19 mouse cellular contexts compared by ENCODE assay signal in the genomic region with DNA sequence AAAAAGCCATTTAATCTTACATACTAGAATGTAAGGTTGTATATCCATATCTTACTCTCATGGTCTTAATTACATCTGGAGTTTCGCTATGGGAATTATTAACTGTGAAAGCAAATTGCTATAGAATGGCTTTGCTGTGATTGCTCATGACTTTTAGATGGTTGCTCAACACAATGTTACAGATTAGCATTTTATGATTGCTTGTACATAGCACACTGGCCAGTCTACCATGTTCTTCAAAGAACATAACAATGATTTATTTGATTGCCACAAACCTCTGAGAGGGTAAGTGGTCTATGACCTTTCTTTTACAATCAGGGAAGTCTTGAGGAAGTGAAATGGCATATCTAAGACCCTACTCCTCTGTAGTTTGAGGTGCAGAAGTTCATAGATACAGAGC. TPM values are rescaled to one million over a fixed set of nuclear protein-coding genes. Genes with fewer than 3 reads are reported as not detected.
A peak's percentile ranks its signal among the peaks of the same experiment; 100 is the strongest.
DNase-seq lines count a peak whose midpoint lies in the region; ATAC-seq and TF ChIP-seq lines count a peak whose summit lies in the region.
"Had no signal": no experiment of that assay in that cellular context is flagged by ENCODE, and none has a peak within 500 bp of the region (broad histone marks: within the 10 kb centered on the region; RNA-seq: fewer than 3 reads in every experiment).

No protein-coding gene starts in this region.

- H3K4me3 ChIP-seq in intestine, embryonic 15.5 days (replicated peaks) = no peak overlapping the region
- H3K4me3 ChIP-seq in intestine, postnatal 0 days (ENCODE audit: low read depth, low read length) = no peak overlapping the region
- no peak overlapping the region for H3K4me3 ChIP-seq in intestine, embryonic 16.5 days (ENCODE audit: low read length)

- H3K36me3 ChIP-seq in intestine, embryonic 15.5 days = no peaks in the 10 kb centered on the region
- H3K36me3 ChIP-seq in intestine, postnatal 0 days (ENCODE audit: control insufficient read depth, insufficient read depth) = no peaks in the 10 kb centered on the region
- no peaks in the 10 kb centered on the region for H3K36me3 ChIP-seq in intestine, embryonic 16.5 days (ENCODE audit: control insufficient read depth, insufficient read depth, low read length)
- H3K36me3 ChIP-seq: G1E had no signal

- DNase-seq in spleen, adult 12 weeks (ENCODE audit: low spot score) = no peak
- DNase-seq: adrenal gland, adult 2 months; adrenal gland, adult 8-10 months; adrenal gland, postnatal 10 days; adrenal gland, postnatal 14 days; adrenal gland, postnatal 25 days; adrenal gland, postnatal 36 days; B cell, adult 2 months; cerebellum, adult 11 months; cerebellum, adult 11-12 months; cerebellum, adult 18-20 months had no signal

- no peaks in the 10 kb centered on the region for H3K4me1 ChIP-seq in intestine, embryonic 15.5 days (replicated peaks)
- no peaks in the 10 kb centered on the region for H3K4me1 ChIP-seq in intestine, postnatal 0 days (replicated peaks; ENCODE audit: control insufficient read depth, insufficient read depth, low read length)
- H3K4me1 ChIP-seq in intestine, embryonic 16.5 days (ENCODE audit: control insufficient read depth, insufficient read depth, low read length) = no peaks in the 10 kb centered on the region

- 72% methylated on average over 1 of the region's 1 CpGs for WGBS in intestine, embryonic 15.5 days
- 53% methylated on average over 1 of the region's 1 CpGs for WGBS in intestine, postnatal 0 days
- 66% methylated on average over 1 of the region's 1 CpGs for WGBS in intestine, embryonic 16.5 days

- no peaks in the 10 kb centered on the region for H3K27me3 ChIP-seq in intestine, embryonic 15.5 days (replicated peaks)
- H3K27me3 ChIP-seq in intestine, postnatal 0 days (replicated peaks; ENCODE audit: control insufficient read depth, insufficient read depth, low read length) = no peaks in the 10 kb centered on the region
- H3K27me3 ChIP-seq in intestine, embryonic 16.5 days (replicated peaks; ENCODE audit: control insufficient read depth, insufficient read depth, low read length) = no peaks in the 10 kb centered on the region
- H3K27me3 ChIP-seq: CH12.LX had no signal

- no peak overlapping the region for H3K4me2 ChIP-seq in intestine, embryonic 15.5 days (replicated peaks)
- H3K4me2 ChIP-seq in intestine, postnatal 0 days (replicated peaks; ENCODE audit: low read depth) = no peak overlapping the region
- no peak overlapping the region for H3K4me2 ChIP-seq in intestine, embryonic 16.5 days (ENCODE audit: low read depth, low read length)

- no peak for TF ChIP-seq CTCF in intestine, postnatal 0 days (IDR thresholded peaks at IDR 0.05; ENCODE audit: low read depth)

- ATAC-seq in intestine, embryonic 15.5 days = peak; percentile 55
- ATAC-seq in intestine, postnatal 0 days = no peak
- ATAC-seq in intestine, embryonic 16.5 days = peak; percentile 80
- ATAC-seq: activated CD4-positive, CD25-positive, alpha-beta regulatory T cell, adult 4 months; CD4-positive, CD25-positive, alpha-beta regulatory T cell, adult 4 months; Patski had no signal

- H3K9me3 ChIP-seq in intestine, embryonic 15.5 days = no peaks in the 10 kb centered on the region
- no peaks in the 10 kb centered on the region for H3K9me3 ChIP-seq in intestine, postnatal 0 days (ENCODE audit: control insufficient read depth)
- H3K9me3 ChIP-seq in intestine, embryonic 16.5 days (ENCODE audit: control insufficient read depth, low read length) = no peaks in the 10 kb centered on the region
- H3K9me3 ChIP-seq: G1E had no signal

- H3K27ac ChIP-seq in intestine, embryonic 15.5 days = no peak overlapping the region
- no peak overlapping the region for H3K27ac ChIP-seq in intestine, postnatal 0 days (ENCODE audit: low read depth, low read length)
- H3K27ac ChIP-seq in intestine, embryonic 16.5 days (ENCODE audit: low read length) = no peak overlapping the region

- H3K9ac ChIP-seq in intestine, embryonic 15.5 days = no peak overlapping the region
- no peak overlapping the region for H3K9ac ChIP-seq in intestine, postnatal 0 days (ENCODE audit: low read depth, low read length)
- no peak overlapping the region for H3K9ac ChIP-seq in intestine, embryonic 16.5 days (ENCODE audit: low read depth, low read length)

RNA-seq across cellular contexts. Expression of gene Col4a6, which starts 25.9 kb away (rescaled TPM):
- 3.0 and 3.4 TPM in 2 replicates for polyA plus RNA-seq in intestine, embryonic 15.5 days (2015; fragmentation: Nextera tagmentation; extraction: Ambion mirVana)
- polyA plus RNA-seq in intestine, postnatal 0 days (2015; fragmentation: Nextera tagmentation; extraction: Ambion mirVana) = 0.80 TPM in 2 replicates
- 2.0 and 2.3 TPM in 2 replicates for polyA plus RNA-seq in intestine, embryonic 16.5 days (2015; fragmentation: Nextera tagmentation; extraction: Ambion mirVana)
- polyA plus RNA-seq: activated CD4-positive, CD25-positive, alpha-beta regulatory T cell, adult 4 months; CD4-positive, CD25-positive, alpha-beta regulatory T cell, adult 4 months; G1E had no signal

RNA-seq across cellular contexts. Expression of gene Col4a5, which starts 27.2 kb away (rescaled TPM):
- polyA plus RNA-seq in intestine, embryonic 15.5 days (2015; fragmentation: Nextera tagmentation; extraction: Ambion mirVana) = 11.5 and 12.1 TPM in 2 replicates
- polyA plus RNA-seq in intestine, postnatal 0 days (2015; fragmentation: Nextera tagmentation; extraction: Ambion mirVana) = 5.0 and 5.5 TPM in 2 replicates
- 7.9 and 9.9 TPM in 2 replicates for polyA plus RNA-seq in intestine, embryonic 16.5 days (2015; fragmentation: Nextera tagmentation; extraction: Ambion mirVana)
- polyA plus RNA-seq: activated CD4-positive, CD25-positive, alpha-beta regulatory T cell, adult 4 months; CD4-positive, CD25-positive, alpha-beta regulatory T cell, adult 4 months; G1E had no signal
